Mouse (Mus musculus) bone marrow macrophage, adult 2 months (primary cell): ENCODE measurements around the gene Trmt1.

Source experiments
- CTCF ChIP-seq: IDR thresholded peaks from 2 replicates; pipeline ENCODE4 v1.5.1; 2012; ENCODE audit warnings: low read depth, mild to moderate bottlenecking, low read length, moderate library complexity
- POLR2A ChIP-seq: IDR thresholded peaks from 2 replicates; pipeline ENCODE4 v1.6.1; 2012; ENCODE audit warnings: mild to moderate bottlenecking, low read depth, low read length, borderline replicate concordance

DNA sequence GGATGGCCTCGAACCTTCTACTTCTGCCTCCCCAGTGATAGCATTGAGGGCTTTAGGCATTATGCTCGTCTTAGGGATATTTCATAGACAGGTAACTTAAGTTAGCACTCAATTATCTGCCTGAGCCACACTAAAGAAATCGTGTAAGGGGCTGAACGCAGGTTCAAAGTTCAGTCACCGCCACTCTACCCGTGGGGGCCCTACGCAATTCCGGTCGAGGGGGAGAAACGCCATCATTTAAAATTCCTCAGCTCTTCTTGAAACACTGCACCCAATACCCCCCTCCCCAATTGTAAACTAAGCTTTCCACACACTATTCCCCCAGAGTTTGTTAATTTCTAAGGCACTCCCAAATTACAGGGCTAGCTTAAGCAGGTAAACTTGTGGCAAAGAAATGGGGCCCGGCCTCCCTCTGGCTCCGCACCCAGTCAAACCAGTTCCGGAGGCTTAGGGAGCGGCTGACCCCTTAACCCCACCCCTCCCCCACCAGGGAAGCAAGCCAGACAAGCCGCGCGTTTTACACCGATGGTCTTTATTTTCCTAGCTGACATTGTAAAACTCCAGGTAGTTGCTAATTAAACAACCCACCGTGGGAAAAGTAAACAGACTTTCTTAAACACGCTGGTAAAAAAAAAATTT, 25.2 kb upstream of the Trmt1 start:
- TF ChIP-seq CTCF (no peak), POLR2A (no peak)
